Mouse (Mus musculus) intestine, postnatal 0 days (tissue): ENCODE results near the gene Usp46. TPM values are rescaled to one million over a fixed set of nuclear protein-coding genes. Genes with fewer than 3 reads are reported as not detected.

Experiments
- ATAC-seq: fragments of 200-750 bp; cut with Nextera tagmentation; 2 replicates; pipeline ENCODE4 v1.8.0; 2017; ENCODE audit warnings: mild to moderate bottlenecking, moderate TSS enrichment, moderate library complexity
- H3K27ac ChIP-seq: fragments of 300-500 bp; sonication (generic); 2 replicates; pipeline ENCODE4 v1.5.1; 2014; ENCODE audit warnings: mild to moderate bottlenecking, low read depth, low read length, moderate library complexity
- H3K27me3 ChIP-seq: fragments of 300-500 bp; sonication (generic); replicated peaks from 2 replicates; pipeline ENCODE4 v1.6.1; 2014; ENCODE audit warnings: low read length, mixed read lengths; ENCODE audit not compliant: control insufficient read depth, insufficient read depth
- H3K36me3 ChIP-seq: fragments of 300-500 bp; sonication (generic); 2 replicates; pipeline ENCODE4 v1.6.1; 2014; ENCODE audit warnings: mild to moderate bottlenecking, moderate library complexity; ENCODE audit not compliant: control insufficient read depth, insufficient read depth
- H3K4me1 ChIP-seq: fragments of 300-500 bp; sonication (generic); replicated peaks from 2 replicates; pipeline ENCODE4 v1.6.1; 2014; ENCODE audit warnings: antibody characterized with exemption, low read length, mixed read lengths; ENCODE audit not compliant: control insufficient read depth, insufficient read depth
- H3K4me2 ChIP-seq: fragments of 300-500 bp; sonication (generic); replicated peaks from 2 replicates; pipeline ENCODE4 v1.6.1; 2014; ENCODE audit warnings: low read depth, mild to moderate bottlenecking, moderate library complexity
- H3K4me3 ChIP-seq: fragments of 300-500 bp; sonication (generic); 2 replicates; pipeline ENCODE4 v1.5.1; 2014; ENCODE audit warnings: low read depth, low read length
- H3K9ac ChIP-seq: fragments of 300-500 bp; sonication (generic); 2 replicates; pipeline ENCODE4 v1.6.1; 2014; ENCODE audit warnings: mild to moderate bottlenecking, low read depth, low read length
- H3K9me3 ChIP-seq: fragments of 300-500 bp; sonication (generic); 2 replicates; pipeline ENCODE4 v1.6.1; 2016; ENCODE audit warnings: mixed run types; ENCODE audit not compliant: control insufficient read depth
- CTCF ChIP-seq: sonication (generic); IDR thresholded peaks from 2 replicates; pipeline ENCODE4 v1.5.1; 2016; ENCODE audit warnings: low read depth, mild to moderate bottlenecking, control low read depth, antibody characterized with exemption, moderate library complexity
- WGBS: fragments of 180-500 bp; shearing (Covaris S2); extraction: QIAGEN DNeasy Blood & Tissue Kit; methylation state at CpG from one replicate; pipeline ENCODE4 v1.1.7; 2014; 5-methylcytosine and 5-hydroxymethylcytosine counted together
- polyA plus RNA-seq: library from polyadenylated mRNA; unstranded; fragments of >200 nt; fragmentation: Nextera tagmentation; extraction: Ambion mirVana; gene quantifications from 2 replicates; pipeline ENCODE4 v1.2.1, GENCODE M21; 2015

Usp46 gene
- polyA plus RNA-seq, 1 experiment from 2014 or later: 6.3 TPM

DNA sequence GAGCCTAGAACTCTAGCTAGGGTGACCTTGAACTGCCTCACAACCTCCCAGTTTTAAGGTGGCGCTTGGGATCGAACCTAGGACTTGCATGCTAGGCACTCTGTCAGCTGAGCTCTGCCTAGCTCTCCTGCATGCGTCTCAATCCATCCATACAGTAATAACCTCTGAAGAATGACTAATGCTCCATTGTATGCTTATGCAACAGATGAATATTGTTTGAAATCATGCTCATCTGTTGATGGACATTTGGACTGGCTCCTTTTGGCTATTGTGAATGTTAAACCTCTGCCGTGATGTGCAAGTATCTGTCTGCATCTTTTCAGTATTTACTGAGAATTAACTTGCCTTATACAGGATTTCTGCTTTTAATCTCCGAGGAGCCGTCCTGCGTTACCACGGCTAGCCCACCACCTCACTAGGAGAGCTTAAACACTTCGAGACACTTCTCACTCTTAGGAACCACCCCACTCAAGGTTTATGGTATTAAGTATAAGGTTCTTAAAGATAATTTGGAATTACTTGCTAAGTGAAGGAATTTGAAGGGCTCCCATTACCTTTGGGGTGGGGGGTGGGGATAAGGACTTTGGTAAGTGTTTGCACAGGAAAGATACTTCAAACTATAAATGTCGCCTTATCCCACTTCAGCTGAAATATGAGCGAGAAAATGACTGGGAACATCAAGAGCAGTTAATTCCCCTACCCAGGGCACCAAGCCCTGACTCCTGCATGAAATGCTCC lies 29.1 kb upstream of the Usp46 start:
- Histone ChIP-seq H3K4me1 (no peaks in the 10 kb centered on the region), H3K36me3 (no peaks in the 10 kb centered on the region), H3K4me3 (no peak overlapping the region), H3K9ac (no peak overlapping the region), H3K4me2 (no peak overlapping the region), H3K27me3 (no peaks in the 10 kb centered on the region), H3K27ac (no peak overlapping the region), H3K9me3 (no peaks in the 10 kb centered on the region)
- ATAC-seq: no peak
- no peak for TF ChIP-seq CTCF
- 74% methylated on average over 11 of the region's 11 CpGs for WGBS

DNA sequence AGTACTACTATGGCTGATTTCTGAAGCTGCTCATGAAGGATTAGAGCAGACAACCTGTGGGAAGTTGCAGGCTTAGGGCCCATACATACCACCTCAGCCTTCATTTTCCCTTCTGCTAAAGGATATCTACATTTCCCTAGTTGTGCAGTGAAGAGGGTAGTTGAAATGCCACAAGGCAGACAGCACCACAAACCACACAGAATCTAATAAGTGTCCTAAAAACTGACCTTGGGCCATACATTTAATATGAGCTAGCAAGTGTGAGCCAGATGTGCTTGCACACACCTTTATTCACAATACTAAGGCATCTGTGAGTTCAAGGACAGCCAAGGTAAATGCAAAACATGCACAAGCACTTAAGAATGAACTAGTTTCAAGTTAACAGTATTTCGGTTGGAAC lies 27.8 kb upstream of the Usp46 start:
- H3K9me3 ChIP-seq: no peaks in the 10 kb centered on the region
- no peaks in the 10 kb centered on the region for H3K27me3 ChIP-seq
- H3K9ac ChIP-seq: no peak overlapping the region
- WGBS: 90% methylated on average over 1 of the region's 1 CpGs
- no peak overlapping the region for H3K4me3 ChIP-seq
- no peak for TF ChIP-seq CTCF
- no peak for ATAC-seq
- no peak overlapping the region for H3K4me2 ChIP-seq
- H3K4me1 ChIP-seq: no peaks in the 10 kb centered on the region
- no peak overlapping the region for H3K27ac ChIP-seq
- no peaks in the 10 kb centered on the region for H3K36me3 ChIP-seq

DNA sequence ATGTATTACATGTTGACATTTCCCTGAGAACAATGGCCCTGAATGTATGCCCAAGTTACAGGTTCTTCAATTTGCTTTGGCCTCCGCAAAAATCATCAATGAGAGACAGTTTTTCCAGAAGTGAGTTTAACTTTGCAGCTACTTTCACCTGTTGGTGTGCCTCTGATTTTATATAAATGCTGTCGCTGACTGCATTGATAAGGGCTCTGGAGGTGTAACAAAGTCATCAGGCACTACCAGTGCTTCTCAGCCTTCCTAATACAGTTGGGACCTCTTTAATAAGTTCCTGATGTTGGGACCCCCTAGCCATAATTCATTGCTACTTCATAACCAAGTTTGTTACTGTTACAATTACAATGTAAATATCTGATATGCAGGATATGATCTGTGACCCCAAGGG lies 27.4 kb upstream of the Usp46 start:
- H3K4me2 ChIP-seq: no peak overlapping the region
- 83% methylated on average over 2 of the region's 2 CpGs for WGBS

DNA sequence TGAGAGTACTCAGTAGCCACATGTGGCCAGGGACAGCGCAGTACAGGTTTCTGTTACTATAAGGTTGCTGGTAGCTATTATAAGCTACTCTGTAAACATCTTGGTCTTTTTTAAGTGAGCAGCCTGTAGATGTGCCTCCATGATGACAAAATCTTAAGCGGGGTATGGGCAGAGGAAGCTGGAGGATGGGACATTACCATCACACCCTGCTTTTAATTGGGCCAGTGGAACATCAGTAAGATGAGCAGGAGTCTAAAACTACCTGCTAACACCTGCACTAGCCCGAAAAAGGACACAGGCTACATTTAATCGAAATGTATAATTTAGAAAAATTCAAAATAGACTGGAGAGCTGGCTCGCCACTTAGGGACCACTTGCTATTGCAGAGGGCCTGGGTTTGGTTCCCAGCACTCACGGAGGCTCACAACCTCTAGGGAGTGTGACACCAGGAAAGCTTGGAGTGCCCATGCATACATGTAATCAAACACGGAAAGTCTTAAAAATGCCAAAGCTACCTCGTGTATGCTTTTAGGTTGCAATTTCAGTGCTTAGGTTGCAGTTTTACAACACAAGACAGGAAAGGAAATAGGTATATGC lies 26.7 kb upstream of the Usp46 start:
- Histone ChIP-seq H3K4me1 (no peaks in the 10 kb centered on the region), H3K4me3 (no peak overlapping the region), H3K9me3 (no peaks in the 10 kb centered on the region), H3K9ac (no peak overlapping the region), H3K27me3 (no peaks in the 10 kb centered on the region), H3K27ac (no peak overlapping the region), H3K36me3 (no peaks in the 10 kb centered on the region), H3K4me2 (0 out of 2 replicates have a peak overlapping the region, but pooled peaks have one; percentile 78)
- ATAC-seq: no peak
- 87% methylated on average over 8 of the region's 8 CpGs for WGBS
- no peak for TF ChIP-seq CTCF

More for the DNA sequence above, 27.4 kb upstream of the Usp46 start:
- no peak for TF ChIP-seq CTCF
- Histone ChIP-seq H3K27ac (no peak overlapping the region), H3K4me3 (no peak overlapping the region), H3K9me3 (no peaks in the 10 kb centered on the region), H3K4me1 (no peaks in the 10 kb centered on the region), H3K36me3 (no peaks in the 10 kb centered on the region), H3K9ac (no peak overlapping the region), H3K27me3 (no peaks in the 10 kb centered on the region)
- ATAC-seq: no peak

DNA sequence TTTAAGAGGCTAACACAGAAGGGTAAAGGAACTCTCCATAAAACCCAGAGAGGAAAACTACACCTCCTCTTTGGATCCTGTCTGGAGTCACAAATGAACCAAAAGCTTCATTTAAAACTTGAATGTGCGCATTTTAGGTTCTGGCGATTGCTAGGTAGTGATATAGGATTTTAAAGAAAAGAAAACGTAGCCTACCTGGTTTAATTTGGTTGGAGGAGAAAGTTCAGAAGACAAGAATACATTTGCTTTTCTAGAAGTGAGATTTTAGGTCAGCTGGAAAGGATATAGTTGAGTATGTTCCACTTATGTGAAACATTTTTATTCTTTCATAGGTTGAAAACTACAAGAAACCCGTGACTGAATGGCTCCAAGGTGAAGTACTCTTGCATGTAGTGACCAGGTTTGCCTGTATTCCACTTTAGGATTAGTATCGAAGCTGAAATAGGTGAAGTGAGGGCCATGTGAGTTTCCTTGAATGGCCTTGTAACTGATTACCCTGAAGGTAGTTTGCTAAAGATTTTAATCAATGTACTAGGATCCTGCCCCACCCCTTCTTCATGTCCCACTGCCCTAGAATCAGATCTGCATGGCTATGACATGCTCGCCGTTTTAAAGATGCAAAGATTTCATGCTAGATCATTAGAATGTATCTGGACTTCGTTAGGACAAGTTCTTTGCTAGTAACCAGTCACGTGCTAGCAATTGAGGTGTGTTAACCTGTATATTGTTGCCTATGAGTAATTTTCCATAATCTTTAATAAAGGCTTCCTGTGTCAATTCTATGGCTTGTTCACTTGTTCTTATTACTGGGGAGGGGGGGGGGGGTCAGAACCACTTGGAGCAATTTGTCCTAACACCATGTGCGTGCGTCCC lies 25.6 kb upstream of the Usp46 start:
- Histone ChIP-seq H3K4me1 (no peaks in the 10 kb centered on the region), H3K9ac (peak overlapping the region; percentile 92), H3K36me3 (no peaks in the 10 kb centered on the region), H3K27ac (peak overlapping the region; percentile 86), H3K4me3 (peak overlapping the region; percentile 87), H3K9me3 (no peaks in the 10 kb centered on the region), H3K4me2 (peak overlapping the region; percentile 78), H3K27me3 (no peaks in the 10 kb centered on the region)
- WGBS: 19% methylated on average over 11 of the region's 11 CpGs
- no peak for TF ChIP-seq CTCF
- no peak for ATAC-seq
